7 mouse cellular contexts compared by ENCODE assay signal in the genomic region with DNA sequence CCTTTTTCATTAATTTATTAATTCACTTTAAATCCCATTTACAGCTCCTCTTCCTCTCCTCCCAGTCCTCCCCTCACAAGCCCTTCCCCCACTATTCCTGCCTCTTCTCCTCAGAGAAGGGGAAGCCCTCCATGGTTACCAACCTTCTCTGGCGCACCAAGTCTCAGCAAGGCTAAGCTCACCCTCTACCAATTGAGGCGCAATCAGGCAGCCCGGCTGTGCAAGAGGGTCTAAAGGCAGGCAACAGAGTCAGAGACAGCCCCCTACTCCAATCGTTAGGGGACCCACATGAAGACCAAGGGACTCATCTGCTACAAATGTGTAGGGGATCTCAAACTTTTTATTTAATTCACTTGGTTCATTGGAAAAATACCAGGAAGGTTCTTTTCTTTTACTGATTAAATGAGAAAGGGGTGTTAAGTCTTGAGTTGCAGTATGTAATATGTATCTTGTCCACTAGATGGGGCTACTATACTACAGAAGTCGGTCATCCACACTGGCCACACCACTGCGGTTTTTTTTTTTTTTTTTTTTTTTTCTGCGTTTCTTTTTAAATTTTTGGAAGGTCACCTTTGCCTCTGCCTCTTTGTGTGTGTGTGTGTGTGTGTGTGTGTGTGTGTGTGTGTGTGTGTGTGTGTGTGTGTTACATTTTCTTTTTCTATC.
A peak's percentile ranks its signal among the peaks of the same experiment; 100 is the strongest.
DNase-seq lines count a peak whose midpoint lies in the region; ATAC-seq and TF ChIP-seq lines count a peak whose summit lies in the region.

No protein-coding gene starts in this region.

- no peak overlapping the region for H3K27ac ChIP-seq in liver, embryonic 14.5 days
- H3K27ac ChIP-seq in liver, embryonic 12.5 days, result no peak overlapping the region
- H3K27ac ChIP-seq in forebrain, postnatal 0 days (ENCODE audit: low read depth, low read length), result no peak overlapping the region
- no peak overlapping the region for H3K27ac ChIP-seq in midbrain, embryonic 13.5 days

- 27% methylated on average over 7 of the region's 7 CpGs for WGBS in liver, embryonic 14.5 days (ENCODE audit: insufficient replicate concordance)
- whole genome bisulfite sequencing in liver, embryonic 12.5 days (ENCODE audit: insufficient replicate concordance), result 26% methylated on average over 7 of the region's 7 CpGs
- WGBS in forebrain, postnatal 0 days, result 34% methylated on average over 7 of the region's 7 CpGs
- 39% methylated on average over 7 of the region's 7 CpGs for WGBS in midbrain, embryonic 13.5 days

- peaks cover 0 to 3% of the 10 kb centered on the region in 2 experiments; a peak in 1 of 4 replicates for H3K4me1 ChIP-seq in liver, embryonic 14.5 days (replicated peaks; ENCODE audit: control insufficient read depth in 2 of 2, insufficient read depth in 2 of 2, low read length in 1 of 2)
- H3K4me1 ChIP-seq in liver, embryonic 12.5 days, result no peaks in the 10 kb centered on the region
- no peaks in the 10 kb centered on the region for H3K4me1 ChIP-seq in forebrain, postnatal 0 days (ENCODE audit: insufficient read depth)
- H3K4me1 ChIP-seq in midbrain, embryonic 13.5 days (replicated peaks), result no peaks in the 10 kb centered on the region

- no peaks in the 10 kb centered on the region for H3K36me3 ChIP-seq in liver, embryonic 14.5 days (replicated peaks; ENCODE audit: control insufficient read depth, insufficient read depth, low read depth)
- H3K36me3 ChIP-seq in liver, embryonic 12.5 days, result no peaks in the 10 kb centered on the region
- no peaks in the 10 kb centered on the region for H3K36me3 ChIP-seq in forebrain, postnatal 0 days (ENCODE audit: insufficient read depth)
- H3K36me3 ChIP-seq in midbrain, embryonic 13.5 days, result no peaks in the 10 kb centered on the region

- no peaks in the 10 kb centered on the region for H3K9me3 ChIP-seq in liver, embryonic 14.5 days (ENCODE audit: control insufficient read depth, low read length)
- no peaks in the 10 kb centered on the region for H3K9me3 ChIP-seq in liver, embryonic 12.5 days (replicated peaks)
- H3K9me3 ChIP-seq in forebrain, postnatal 0 days (ENCODE audit: low read length), result no peaks in the 10 kb centered on the region
- H3K9me3 ChIP-seq in midbrain, embryonic 13.5 days, result no peaks in the 10 kb centered on the region

- DNase-seq in liver, embryonic 14.5 days (ENCODE audit: low read depth in 3 of 3, low spot score in 3 of 3), result peak; percentile 13 to 20 (median 19)
- peak; percentile 72 for DNase-seq in adipocyte (ENCODE audit: low spot score)
- peak; percentile 68 for DNase-seq in forebrain, postnatal 0 days
- no peak for DNase-seq in urinary bladder, postnatal 4 days (ENCODE audit: low spot score in 2 of 2)
- DNase-seq in T-cell, adult 2 months (ENCODE audit: low spot score), result no peak

- ATAC-seq in liver, embryonic 14.5 days (ENCODE audit: insufficient read depth), result no peak
- ATAC-seq in liver, embryonic 12.5 days, result no peak
- peak; percentile 83 for ATAC-seq in forebrain, postnatal 0 days
- peak; percentile 81 for ATAC-seq in midbrain, embryonic 13.5 days

- H3K27me3 ChIP-seq in liver, embryonic 14.5 days (ENCODE audit: control insufficient read depth, insufficient read depth, low read length), result no peaks in the 10 kb centered on the region
- no peaks in the 10 kb centered on the region for H3K27me3 ChIP-seq in liver, embryonic 12.5 days (replicated peaks)
- H3K27me3 ChIP-seq in forebrain, postnatal 0 days (ENCODE audit: insufficient read depth, low read length), result no peaks in the 10 kb centered on the region
- H3K27me3 ChIP-seq in midbrain, embryonic 13.5 days, result no peaks in the 10 kb centered on the region

- no peak overlapping the region for H3K4me2 ChIP-seq in liver, embryonic 14.5 days (ENCODE audit: low read depth)
- no peak overlapping the region for H3K4me2 ChIP-seq in liver, embryonic 12.5 days
- H3K4me2 ChIP-seq in forebrain, postnatal 0 days (ENCODE audit: low read depth), result no peak overlapping the region
- H3K4me2 ChIP-seq in midbrain, embryonic 13.5 days (replicated peaks), result no peak overlapping the region

- no peak overlapping the region for H3K9ac ChIP-seq in liver, embryonic 14.5 days (replicated peaks)
- H3K9ac ChIP-seq in liver, embryonic 12.5 days, result no peak overlapping the region
- H3K9ac ChIP-seq in forebrain, postnatal 0 days, result no peak overlapping the region
- H3K9ac ChIP-seq in midbrain, embryonic 13.5 days (replicated peaks), result no peak overlapping the region

- no peak; the same call in 1 of the 2 replicates for TF ChIP-seq CTCF in liver, embryonic 14.5 days (IDR thresholded peaks at IDR 0.05; ENCODE audit: low read depth)
- peak; percentile 68 for TF ChIP-seq CTCF in forebrain, postnatal 0 days (IDR thresholded peaks at IDR 0.05; ENCODE audit: low read depth)

- H3K4me3 ChIP-seq in liver, embryonic 14.5 days (ENCODE audit: insufficient read depth in 1 of 2, low read depth in 2 of 2, low read length in 2 of 2), result no peak overlapping the region
- no peak overlapping the region for H3K4me3 ChIP-seq in liver, embryonic 12.5 days
- H3K4me3 ChIP-seq in forebrain, postnatal 0 days (ENCODE audit: low read depth, low read length), result no peak overlapping the region
- no peak overlapping the region for H3K4me3 ChIP-seq in midbrain, embryonic 13.5 days (replicated peaks)

- no peak for TF ChIP-seq EP300 in liver, embryonic 14.5 days (IDR thresholded peaks at IDR 0.05; ENCODE audit: low read depth)

Comparison
In these comparisons a context has a peak if more than half of its experiments do, and no peak if none do; other contexts are left out.
1. ATAC-seq: peak in forebrain, postnatal 0 days (single experiment) and midbrain, embryonic 13.5 days (single experiment); none in liver, embryonic 14.5 days (single experiment) and liver, embryonic 12.5 days (single experiment).
2. DNase-seq: peak in liver, embryonic 14.5 days (3 of 3), adipocyte (single experiment) and forebrain, postnatal 0 days (single experiment); none in urinary bladder, postnatal 4 days (0 of 2) and T-cell, adult 2 months (single experiment).